Mouse (Mus musculus): ENCODE measurements around the gene Tent4b. TPM values are rescaled to one million over a fixed set of nuclear protein-coding genes. Genes with fewer than 3 reads are reported as not detected.

Tent4b gene
- polyA plus RNA-seq, 1 experiment = 20.5 TPM

DNA sequence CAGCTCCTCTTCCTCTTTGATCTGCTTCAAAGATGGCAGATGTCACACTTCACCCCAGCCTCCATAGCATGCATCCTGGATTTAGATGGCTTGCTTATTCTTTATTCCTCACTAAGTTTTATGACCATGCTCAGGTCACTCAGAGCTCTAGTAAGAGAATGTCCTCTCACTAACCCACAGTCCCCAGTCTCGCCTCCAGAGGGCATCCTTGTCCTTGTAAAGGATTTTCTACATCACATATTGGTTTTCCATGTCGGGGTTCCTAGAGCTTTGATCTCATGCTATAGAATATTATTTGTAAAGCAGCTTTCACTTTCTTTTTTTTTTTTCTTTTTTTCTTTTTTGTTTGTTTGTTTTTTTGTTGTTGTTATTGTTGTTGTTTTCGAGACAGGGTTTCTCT, 53.8 kb downstream of the Tent4b start:
- H3K36me3 ChIP-seq (ENCODE audit: control insufficient read depth, insufficient read depth, low read length) = peaks cover 39% of the 10 kb centered on the region

DNA sequence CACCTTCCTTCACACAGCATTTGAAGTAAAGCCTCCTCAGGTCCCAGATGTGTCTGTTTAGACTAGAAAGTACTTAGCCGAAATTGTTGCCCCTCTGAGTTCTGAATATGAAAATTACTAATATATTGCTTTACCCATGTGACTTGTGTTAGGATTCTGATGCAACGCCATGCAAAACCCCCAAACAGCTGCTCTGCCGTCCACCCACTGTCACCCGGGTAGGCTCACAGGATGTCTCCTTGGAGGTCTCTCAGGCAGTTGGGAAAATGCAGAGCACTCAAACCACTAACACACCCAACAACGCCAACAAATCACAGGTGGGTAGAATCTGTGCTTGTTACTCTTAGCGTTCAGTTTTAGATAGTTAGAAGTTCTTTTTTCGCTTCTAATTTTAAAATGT, 55.9 kb downstream of the Tent4b start:
- WGBS = 90% methylated on average over 7 of the region's 7 CpGs
- TF ChIP-seq CTCF (IDR thresholded peaks at IDR 0.05; ENCODE audit: extremely low read depth, insufficient read length, insufficient replicate concordance, low read depth, low read length) = no peak
- no peak for TF ChIP-seq POLR2A (IDR thresholded peaks at IDR 0.05; ENCODE audit: low read depth, low read length)

More for the DNA sequence above, 53.8 kb downstream of the Tent4b start:
- H3K4me1 ChIP-seq (ENCODE audit: control insufficient read depth, insufficient read depth, insufficient read length, low read length) = no peaks in the 10 kb centered on the region
- no peaks in the 10 kb centered on the region for H3K27me3 ChIP-seq (ENCODE audit: control insufficient read depth, insufficient read depth, low read length)
- TF ChIP-seq CTCF (IDR thresholded peaks at IDR 0.05; ENCODE audit: extremely low read depth, insufficient read length, insufficient replicate concordance, low read depth, low read length) = no peak
- TF ChIP-seq POLR2A (IDR thresholded peaks at IDR 0.05; ENCODE audit: low read depth, low read length) = no peak
- no peak overlapping the region for H3K27ac ChIP-seq (ENCODE audit: insufficient read depth, low read depth, low read length)
- 83% methylated on average over 3 of the region's 3 CpGs for WGBS
- H3K4me3 ChIP-seq (ENCODE audit: low read depth, low read length) = no peak overlapping the region

DNA sequence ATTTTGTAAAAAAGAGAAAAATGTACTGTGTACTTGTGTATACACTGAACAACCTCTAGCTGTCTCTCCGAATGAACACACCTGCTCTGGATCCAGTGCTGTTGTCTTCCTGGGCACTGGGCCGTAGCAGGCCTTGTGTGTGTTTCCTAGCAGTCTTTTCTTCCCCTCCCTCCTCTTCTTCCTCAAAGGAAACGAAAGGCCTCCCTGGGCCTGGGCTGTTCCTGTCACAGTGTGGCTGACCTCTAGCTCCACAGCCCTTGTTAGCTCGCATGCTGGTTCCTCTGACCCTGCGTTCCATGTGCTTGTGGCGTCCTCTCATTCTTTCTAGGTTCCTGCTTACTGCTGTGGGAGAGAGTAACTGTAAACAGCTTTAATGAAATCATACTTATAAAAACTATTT, 59.0 kb downstream of the Tent4b start:
- TF ChIP-seq POLR2A (IDR thresholded peaks at IDR 0.05; ENCODE audit: low read depth, low read length) = no peak
- TF ChIP-seq CTCF (IDR thresholded peaks at IDR 0.05; ENCODE audit: extremely low read depth, insufficient read length, insufficient replicate concordance, low read depth, low read length) = no peak
- peaks cover 28% of the 10 kb centered on the region for H3K36me3 ChIP-seq (ENCODE audit: control insufficient read depth, insufficient read depth, low read length)
- H3K4me1 ChIP-seq (ENCODE audit: control insufficient read depth, insufficient read depth, insufficient read length, low read length) = no peaks in the 10 kb centered on the region
- WGBS = 83% methylated on average over 6 of the region's 6 CpGs
- H3K27ac ChIP-seq (ENCODE audit: insufficient read depth, low read depth, low read length) = no peak overlapping the region
- no peak overlapping the region for H3K4me3 ChIP-seq (ENCODE audit: low read depth, low read length)
- H3K27me3 ChIP-seq (ENCODE audit: control insufficient read depth, insufficient read depth, low read length) = no peaks in the 10 kb centered on the region

More for the DNA sequence above, 55.9 kb downstream of the Tent4b start:
- Histone ChIP-seq H3K4me1 (ENCODE audit: control insufficient read depth, insufficient read depth, insufficient read length, low read length) (no peaks in the 10 kb centered on the region), H3K27me3 (ENCODE audit: control insufficient read depth, insufficient read depth, low read length) (no peaks in the 10 kb centered on the region), H3K4me3 (ENCODE audit: low read depth, low read length) (no peak overlapping the region), H3K36me3 (ENCODE audit: control insufficient read depth, insufficient read depth, low read length) (peaks cover 37% of the 10 kb centered on the region), H3K27ac (ENCODE audit: insufficient read depth, low read depth, low read length) (no peak overlapping the region)

DNA sequence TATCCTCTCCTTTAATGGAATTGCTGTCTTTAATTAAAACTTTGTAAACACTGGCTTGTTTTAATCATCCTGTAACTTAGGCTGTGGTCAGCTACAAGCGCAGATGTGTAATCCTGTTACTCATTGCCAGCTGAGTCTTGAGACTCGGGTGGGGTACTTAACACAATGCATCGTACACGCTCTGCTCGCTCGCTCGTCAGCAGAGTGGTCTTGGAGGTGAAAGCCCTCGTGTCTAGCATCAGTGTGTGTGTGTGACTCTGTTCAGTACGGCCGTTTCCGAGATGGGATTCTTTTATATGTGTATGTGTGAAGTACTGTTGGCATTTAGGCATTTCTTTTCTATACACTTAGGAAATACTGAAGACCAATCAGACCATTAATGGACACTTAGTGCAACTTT, 59.5 kb downstream of the Tent4b start:
- Histone ChIP-seq H3K36me3 (ENCODE audit: control insufficient read depth, insufficient read depth, low read length) (peaks cover 27% of the 10 kb centered on the region), H3K27ac (ENCODE audit: insufficient read depth, low read depth, low read length) (no peak overlapping the region), H3K27me3 (ENCODE audit: control insufficient read depth, insufficient read depth, low read length) (no peaks in the 10 kb centered on the region), H3K4me3 (ENCODE audit: low read depth, low read length) (no peak overlapping the region), H3K4me1 (ENCODE audit: control insufficient read depth, insufficient read depth, insufficient read length, low read length) (no peaks in the 10 kb centered on the region)
- no peak for TF ChIP-seq POLR2A (IDR thresholded peaks at IDR 0.05; ENCODE audit: low read depth, low read length)
- no peak for TF ChIP-seq CTCF (IDR thresholded peaks at IDR 0.05; ENCODE audit: extremely low read depth, insufficient read length, insufficient replicate concordance, low read depth, low read length)
- 92% methylated on average over 11 of the region's 11 CpGs for WGBS

DNA sequence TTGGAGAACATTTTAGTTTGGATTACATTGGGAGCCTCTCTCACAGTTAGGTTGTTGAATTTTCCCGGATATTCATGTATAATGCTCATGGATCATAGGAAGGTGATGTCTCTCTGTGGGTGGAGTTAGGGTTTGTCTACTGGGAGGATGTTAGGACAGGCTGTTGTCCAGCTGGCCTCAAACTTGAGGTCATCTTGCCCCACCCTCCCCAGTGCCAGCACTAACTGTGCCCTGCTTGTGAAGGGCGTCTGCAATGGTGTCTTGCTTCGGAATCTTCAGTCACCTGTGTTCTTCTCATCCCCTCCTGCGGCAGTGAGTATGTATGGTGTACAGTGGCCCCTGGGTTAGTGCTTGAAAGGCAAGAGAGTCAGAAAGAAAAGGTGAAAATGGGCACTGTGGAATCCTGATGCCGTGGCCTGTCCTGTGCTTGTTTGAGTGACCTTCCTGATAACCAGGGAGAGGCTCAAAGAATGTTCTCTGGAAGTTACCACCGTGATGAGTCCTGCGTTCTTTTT, 61.5 kb downstream of the Tent4b start:
- H3K4me1 ChIP-seq (ENCODE audit: control insufficient read depth, insufficient read depth, insufficient read length, low read length) = no peaks in the 10 kb centered on the region
- 81% methylated on average over 7 of the region's 7 CpGs for WGBS
- H3K4me3 ChIP-seq (ENCODE audit: low read depth, low read length) = no peak overlapping the region
- no peak for TF ChIP-seq POLR2A (IDR thresholded peaks at IDR 0.05; ENCODE audit: low read depth, low read length)
- TF ChIP-seq CTCF (IDR thresholded peaks at IDR 0.05; ENCODE audit: extremely low read depth, insufficient read length, insufficient replicate concordance, low read depth, low read length) = no peak
- peaks cover 17% of the 10 kb centered on the region for H3K36me3 ChIP-seq (ENCODE audit: control insufficient read depth, insufficient read depth, low read length)
- no peaks in the 10 kb centered on the region for H3K27me3 ChIP-seq (ENCODE audit: control insufficient read depth, insufficient read depth, low read length)
- no peak overlapping the region for H3K27ac ChIP-seq (ENCODE audit: insufficient read depth, low read depth, low read length)

DNA sequence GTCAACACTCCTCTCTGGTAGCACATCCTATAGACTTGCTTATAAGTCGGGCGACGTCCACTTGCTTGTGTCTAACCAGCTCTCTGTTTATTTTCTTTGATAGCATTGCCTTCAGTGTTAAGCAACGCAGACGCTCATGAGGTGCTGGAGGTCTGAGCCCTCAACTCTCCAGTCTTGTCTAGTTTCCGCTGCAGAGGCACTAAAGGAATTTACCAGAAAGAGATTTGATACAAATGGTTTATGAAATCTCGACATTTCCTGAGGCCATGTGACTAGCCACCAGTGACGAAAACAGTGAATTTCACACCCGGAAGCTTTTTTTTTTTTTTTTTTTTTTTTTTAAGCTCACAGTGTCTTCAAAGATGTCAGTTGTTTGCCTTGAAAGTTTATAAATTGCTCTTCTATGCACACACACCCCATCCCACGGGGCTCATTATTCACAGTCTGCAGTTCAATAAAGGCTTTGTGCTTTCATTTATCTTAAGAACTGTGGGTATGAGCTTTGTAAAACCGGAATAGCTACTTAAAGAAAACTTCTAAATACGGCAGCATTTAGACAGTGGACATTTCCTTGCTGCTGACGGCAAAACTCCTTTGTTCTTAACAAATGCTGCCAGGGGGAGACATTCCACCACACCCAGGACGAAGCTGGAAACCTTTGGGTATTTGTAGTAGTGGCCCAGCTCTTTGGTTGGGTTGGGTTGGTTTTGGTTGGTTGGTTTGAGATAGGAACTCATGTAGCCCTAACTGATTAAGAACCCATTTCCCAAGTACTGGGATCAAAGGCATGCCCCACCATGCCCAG, 64.0 kb downstream of the Tent4b start:
- Histone ChIP-seq H3K27ac (ENCODE audit: insufficient read depth, low read depth, low read length) (no peak overlapping the region), H3K27me3 (ENCODE audit: control insufficient read depth, insufficient read depth, low read length) (no peaks in the 10 kb centered on the region), H3K36me3 (ENCODE audit: control insufficient read depth, insufficient read depth, low read length) (peaks cover 7% of the 10 kb centered on the region; the same call in 1 of the 2 replicates), H3K4me3 (ENCODE audit: low read depth, low read length) (no peak overlapping the region), H3K4me1 (ENCODE audit: control insufficient read depth, insufficient read depth, insufficient read length, low read length) (no peaks in the 10 kb centered on the region)
- TF ChIP-seq POLR2A (IDR thresholded peaks at IDR 0.05; ENCODE audit: low read depth, low read length) (no peak), CTCF (IDR thresholded peaks at IDR 0.05; ENCODE audit: extremely low read depth, insufficient read length, insufficient replicate concordance, low read depth, low read length) (no peak)
- 41% methylated on average over 14 of the region's 14 CpGs for WGBS

DNA sequence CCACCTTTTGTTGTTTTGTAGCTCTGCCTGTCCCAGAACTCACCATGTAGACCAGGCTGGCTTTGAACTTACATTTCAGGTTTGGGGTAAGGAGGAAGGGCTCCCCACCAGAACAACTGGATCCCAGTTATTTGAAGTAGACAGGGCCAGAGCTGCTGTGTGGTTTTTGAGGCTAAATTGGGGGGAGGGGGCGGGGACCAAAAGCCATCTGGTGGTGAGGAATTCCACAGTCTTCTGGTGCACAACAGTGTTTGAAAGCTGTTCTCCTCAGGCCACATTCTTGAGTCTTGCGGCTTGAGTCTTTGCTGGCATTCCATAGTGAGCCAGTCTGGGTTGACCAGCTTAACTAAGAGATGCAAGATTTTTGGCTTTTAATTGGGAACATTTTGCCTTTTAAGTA, 66.5 kb downstream of the Tent4b start:
- 33% methylated on average over 2 of the region's 2 CpGs for WGBS
- TF ChIP-seq CTCF (IDR thresholded peaks at IDR 0.05; ENCODE audit: extremely low read depth, insufficient read length, insufficient replicate concordance, low read depth, low read length) = no peak
- TF ChIP-seq POLR2A (IDR thresholded peaks at IDR 0.05; ENCODE audit: low read depth, low read length) = no peak

More for the DNA sequence above, 66.5 kb downstream of the Tent4b start:
- H3K27me3 ChIP-seq (ENCODE audit: control insufficient read depth, insufficient read depth, low read length) = no peaks in the 10 kb centered on the region
- H3K4me3 ChIP-seq (ENCODE audit: low read depth, low read length) = no peak overlapping the region
- 0 out of 2 replicates have a peak, but pooled peaks cover 2% of the 10 kb centered on the region for H3K36me3 ChIP-seq (ENCODE audit: control insufficient read depth, insufficient read depth, low read length)
- no peaks in the 10 kb centered on the region for H3K4me1 ChIP-seq (ENCODE audit: control insufficient read depth, insufficient read depth, insufficient read length, low read length)
- no peak overlapping the region for H3K27ac ChIP-seq (ENCODE audit: insufficient read depth, low read depth, low read length)

All from small intestine, adult 2 months (tissue).